Mouse (Mus musculus): ENCODE results near the gene Dip2b.

GRCm38 (mm10) chr15:100227663-100228534 is 189.4 kb downstream of the Dip2b start, which contains the start of gene Atf1:
- TF ChIP-seq CTCF (IDR thresholded peaks at IDR 0.05; ENCODE audit: insufficient read depth, low read length) (no peak), POLR2A (IDR thresholded peaks at IDR 0.05; ENCODE audit: borderline replicate concordance, extremely low read depth, low read depth, low read length) (peak; percentile 94)

Measured in lung, adult 2 months (tissue).